Mouse (Mus musculus) liver, embryonic 16.5 days (tissue): ENCODE data around the gene Fxyd7. TPM values are rescaled to one million over a fixed set of nuclear protein-coding genes. Genes with fewer than 3 reads are reported as not detected.

Experiments
- microRNA-seq: library from miRNA; unstranded; fragments of <30 nt; microRNA quantifications from one replicate; pipeline ENCODE4, GENCODE M21; 2016
- polyA plus RNA-seq: library from polyadenylated mRNA; unstranded; fragments of >200 nt; fragmentation: Nextera tagmentation; extraction: Ambion mirVana; gene quantifications from 2 replicates; pipeline ENCODE4 v1.2.1, GENCODE M21; 2015

The Fxyd7 gene
- polyA plus RNA-seq, 1 experiment from 2014 or later, result 0.65 TPM

Small RNA genes lying within 50 kb of the gene (microRNA-seq; reads per million reads assigned to microRNA genes)
- gene Mir7050, result not detected

Other genes starting within 250 kb of the Fxyd7 start
- gene Ffar2, start 227.7 kb downstream of the Fxyd7 start, polyA plus RNA-seq, result 0.90 and 1.1 TPM in 2 replicates
- not detected in 2 replicates for gene Ffar3, start 195.3 kb downstream of the Fxyd7 start, polyA plus RNA-seq
- gene Ffar1, start 189.9 kb downstream of the Fxyd7 start, polyA plus RNA-seq, result not detected in 2 replicates
- gene Cd22, start 171.1 kb downstream of the Fxyd7 start, polyA plus RNA-seq, result 0.74 and 1.4 TPM in 2 replicates
- gene Mag, start 136.6 kb downstream of the Fxyd7 start, polyA plus RNA-seq, result 0.16 and 0.27 TPM in 2 replicates
- not detected in 2 replicates for gene Hamp2, start 126.8 kb downstream of the Fxyd7 start, polyA plus RNA-seq
- gene Hamp, start 107.4 kb downstream of the Fxyd7 start, polyA plus RNA-seq, result 10.4 and 17.5 TPM in 2 replicates
- 7.9 and 9.0 TPM in 2 replicates for gene Usf2, start 94.7 kb downstream of the Fxyd7 start, polyA plus RNA-seq
- gene Lsr, start 78.0 kb downstream of the Fxyd7 start, polyA plus RNA-seq, result 30.5 and 31.8 TPM in 2 replicates
- 3.2 and 3.8 TPM in 2 replicates for gene Fam187b, start 77.7 kb downstream of the Fxyd7 start, polyA plus RNA-seq
- 19.9 and 22.4 TPM in 2 replicates for gene Fxyd5, start 9.0 kb downstream of the Fxyd7 start, polyA plus RNA-seq
- 120 and 130 TPM in 2 replicates for gene Fxyd1, start 5.7 kb upstream of the Fxyd7 start, polyA plus RNA-seq
- gene Lgi4, start 7.9 kb upstream of the Fxyd7 start, polyA plus RNA-seq, result 0.02 and 0.12 TPM in 2 replicates
- 0.51 and 1.1 TPM in 2 replicates for gene Fxyd3, start 25.2 kb upstream of the Fxyd7 start, polyA plus RNA-seq
- gene Hpn, start 63.8 kb upstream of the Fxyd7 start, polyA plus RNA-seq, result 129 and 145 TPM in 2 replicates
- 0.75 and 0.76 TPM in 2 replicates for gene Scn1b, start 75.5 kb upstream of the Fxyd7 start, polyA plus RNA-seq
- 10.2 and 11.6 TPM in 2 replicates for gene Gramd1a, start 104.4 kb upstream of the Fxyd7 start, polyA plus RNA-seq
- gene Scgb2b2, start 239.0 kb upstream of the Fxyd7 start, polyA plus RNA-seq, result not detected in 2 replicates
- gene Scgb1b2, start 240.4 kb upstream of the Fxyd7 start, polyA plus RNA-seq, result not detected in 2 replicates